Mouse (Mus musculus) bone marrow, adult 2 months (tissue): ENCODE results near the gene Srbd1. TPM values are rescaled to one million over a fixed set of nuclear protein-coding genes. Genes with fewer than 3 reads are reported as not detected.

Experiments
- H3K27ac ChIP-seq: fragments of 200-500 bp; 2 replicates; pipeline ENCODE4 v1.5.1; 2012; ENCODE audit warnings: low read depth, mild to moderate bottlenecking, control low read depth, inconsistent platforms, low read length; ENCODE audit not compliant: control insufficient read depth, poor library complexity, insufficient read depth
- H3K4me1 ChIP-seq: fragments of 200-500 bp; 2 replicates; pipeline ENCODE4 v1.6.1; 2011; ENCODE audit warnings: low read length; ENCODE audit not compliant: control insufficient read depth, insufficient read depth
- H3K4me3 ChIP-seq: fragments of 200-500 bp; replicated peaks from 2 replicates; pipeline ENCODE3; 2011; ENCODE audit warnings: mild to moderate bottlenecking, low read depth, low read length, control low read depth; ENCODE audit not compliant: control insufficient read depth
- CTCF ChIP-seq: fragments of 200-500 bp; IDR thresholded peaks from 2 replicates; pipeline ENCODE4 v1.5.1; 2011; ENCODE audit warnings: low read length, control low read depth; ENCODE audit not compliant: control insufficient read depth, insufficient read depth
- POLR2A ChIP-seq: fragments of 200-500 bp; IDR thresholded peaks from 2 replicates; pipeline ENCODE4 v1.6.1; 2011; ENCODE audit warnings: low read depth, mild to moderate bottlenecking, control low read depth, low read length, borderline replicate concordance; ENCODE audit not compliant: control insufficient read depth
- WGBS: fragments of 180-500 bp; shearing (Covaris S2); methylation state at CpG from one replicate; pipeline ENCODE4 v1.1.7; 2018; 5-methylcytosine and 5-hydroxymethylcytosine counted together
- polyA plus RNA-seq: library from polyadenylated mRNA; stranded (reverse); fragments of >200 nt; gene quantifications from 2 replicates; pipeline ENCODE4 v1.2.4, GENCODE M21; 2011; ENCODE audit warnings: low replicate concordance; ENCODE audit not compliant: missing spikeins, insufficient read depth, insufficient read length

Gene Srbd1
- polyA plus RNA-seq, 1 experiment: 11.7 TPM

DNA sequence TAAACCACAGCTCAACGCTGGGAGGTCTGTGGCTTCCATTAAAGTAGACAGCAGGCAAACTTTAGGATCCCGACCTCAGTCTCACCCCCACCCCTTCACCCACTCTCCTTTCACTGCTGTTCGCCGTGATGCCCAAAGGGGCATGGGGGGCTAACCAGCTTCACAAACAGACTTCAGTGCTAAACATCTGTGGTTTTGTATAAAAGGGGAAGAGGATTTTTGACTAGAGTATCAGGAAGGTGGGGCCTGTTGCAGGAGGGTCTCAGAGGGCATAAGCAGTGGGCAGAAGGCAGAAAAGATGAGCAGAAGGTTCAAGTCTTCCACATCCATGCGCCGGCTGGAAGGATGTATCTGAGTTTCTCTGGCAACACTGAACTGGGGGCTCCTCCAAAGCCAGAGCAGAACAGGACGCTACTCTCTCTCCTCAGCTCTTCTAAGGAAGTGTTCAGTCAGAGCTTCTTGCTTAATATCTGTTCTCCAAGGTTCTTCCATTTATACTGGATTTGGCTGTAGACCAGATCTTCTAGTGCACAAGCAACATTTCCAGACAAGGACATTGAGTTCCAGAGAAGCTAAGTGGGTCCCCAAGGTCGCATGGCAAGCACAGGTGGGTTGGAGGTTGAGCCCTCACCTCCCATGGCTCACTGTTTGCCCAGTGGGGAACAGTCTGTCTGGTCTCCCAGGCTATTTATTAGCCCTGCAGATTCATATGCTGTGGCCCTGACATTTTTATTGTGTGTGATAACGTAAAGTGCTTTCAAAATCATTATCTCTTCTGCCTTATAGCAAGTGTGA, 25.4 kb upstream of the Srbd1 start:
- 22% methylated on average over 9 of the region's 9 CpGs for WGBS
- Histone ChIP-seq H3K4me3 (peak overlapping the region; percentile 35), H3K27ac (no peak overlapping the region), H3K4me1 (peaks cover 2% of the 10 kb centered on the region)
- no peak for TF ChIP-seq CTCF
- TF ChIP-seq POLR2A: no peak

DNA sequence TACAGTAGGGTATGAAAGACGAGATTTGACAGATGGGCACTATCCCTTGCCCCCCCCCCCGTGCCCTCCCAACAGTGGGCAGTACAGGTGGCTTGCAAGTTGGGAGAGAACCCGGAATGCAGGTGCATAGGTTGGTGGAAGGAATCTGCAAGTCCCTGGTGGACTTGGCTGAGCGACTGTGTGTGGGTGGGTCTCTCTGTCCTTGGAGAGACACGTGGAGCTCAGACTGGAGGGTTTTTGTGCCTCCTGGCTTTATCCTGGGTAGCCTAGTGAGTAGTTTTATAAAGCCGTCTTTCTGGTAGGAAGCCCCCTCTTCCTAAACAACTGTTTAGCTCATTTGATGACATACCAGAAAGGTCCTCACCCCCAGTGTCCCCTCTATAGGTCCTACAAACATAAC, 24.1 kb upstream of the Srbd1 start:
- WGBS: 18% methylated on average over 6 of the region's 6 CpGs

DNA sequence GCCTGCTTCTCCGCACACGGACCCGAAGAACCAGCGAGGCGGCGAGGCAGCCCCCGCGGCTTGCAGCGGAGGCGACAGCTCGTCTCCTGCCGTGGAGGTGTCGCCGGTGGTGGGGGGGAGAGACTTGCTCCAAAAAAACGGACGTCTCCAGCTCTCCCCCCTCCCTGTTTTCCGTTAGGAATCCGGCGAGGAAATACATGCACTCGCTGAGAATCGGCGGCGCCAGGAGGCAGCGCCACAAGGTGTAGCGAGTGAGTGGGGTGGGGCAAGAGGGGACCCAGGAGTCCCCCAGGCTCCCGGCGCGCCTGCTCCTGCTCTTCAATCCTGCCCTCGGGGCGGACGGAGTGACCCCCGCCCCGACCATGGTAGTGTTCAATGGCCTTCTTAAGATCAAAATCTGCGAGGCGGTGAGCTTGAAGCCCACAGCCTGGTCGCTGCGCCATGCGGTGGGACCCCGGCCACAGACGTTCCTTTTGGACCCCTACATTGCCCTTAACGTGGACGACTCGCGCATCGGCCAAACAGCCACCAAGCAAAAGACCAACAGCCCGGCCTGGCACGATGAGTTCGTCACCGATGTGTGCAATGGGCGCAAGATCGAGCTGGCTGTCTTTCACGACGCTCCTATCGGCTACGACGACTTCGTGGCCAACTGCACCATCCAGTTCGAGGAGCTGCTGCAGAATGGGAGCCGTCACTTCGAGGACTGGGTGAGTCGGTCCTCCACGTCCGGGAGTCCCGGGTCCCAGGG, 23.4 kb upstream of the Srbd1 start:
- TF ChIP-seq CTCF (no peak), POLR2A (no peak)
- H3K4me1 ChIP-seq: peaks cover 2% of the 10 kb centered on the region
- H3K27ac ChIP-seq: no peak overlapping the region; the same call in 1 of the 2 replicates
- peak overlapping the region; percentile 82 for H3K4me3 ChIP-seq
- WGBS: under 1% methylated on average over 64 of the region's 64 CpGs

More for the DNA sequence above, 24.1 kb upstream of the Srbd1 start:
- no peak overlapping the region for H3K27ac ChIP-seq
- peak overlapping the region; percentile 82 for H3K4me3 ChIP-seq
- peaks cover 2% of the 10 kb centered on the region for H3K4me1 ChIP-seq
- TF ChIP-seq CTCF (no peak), POLR2A (no peak)

DNA sequence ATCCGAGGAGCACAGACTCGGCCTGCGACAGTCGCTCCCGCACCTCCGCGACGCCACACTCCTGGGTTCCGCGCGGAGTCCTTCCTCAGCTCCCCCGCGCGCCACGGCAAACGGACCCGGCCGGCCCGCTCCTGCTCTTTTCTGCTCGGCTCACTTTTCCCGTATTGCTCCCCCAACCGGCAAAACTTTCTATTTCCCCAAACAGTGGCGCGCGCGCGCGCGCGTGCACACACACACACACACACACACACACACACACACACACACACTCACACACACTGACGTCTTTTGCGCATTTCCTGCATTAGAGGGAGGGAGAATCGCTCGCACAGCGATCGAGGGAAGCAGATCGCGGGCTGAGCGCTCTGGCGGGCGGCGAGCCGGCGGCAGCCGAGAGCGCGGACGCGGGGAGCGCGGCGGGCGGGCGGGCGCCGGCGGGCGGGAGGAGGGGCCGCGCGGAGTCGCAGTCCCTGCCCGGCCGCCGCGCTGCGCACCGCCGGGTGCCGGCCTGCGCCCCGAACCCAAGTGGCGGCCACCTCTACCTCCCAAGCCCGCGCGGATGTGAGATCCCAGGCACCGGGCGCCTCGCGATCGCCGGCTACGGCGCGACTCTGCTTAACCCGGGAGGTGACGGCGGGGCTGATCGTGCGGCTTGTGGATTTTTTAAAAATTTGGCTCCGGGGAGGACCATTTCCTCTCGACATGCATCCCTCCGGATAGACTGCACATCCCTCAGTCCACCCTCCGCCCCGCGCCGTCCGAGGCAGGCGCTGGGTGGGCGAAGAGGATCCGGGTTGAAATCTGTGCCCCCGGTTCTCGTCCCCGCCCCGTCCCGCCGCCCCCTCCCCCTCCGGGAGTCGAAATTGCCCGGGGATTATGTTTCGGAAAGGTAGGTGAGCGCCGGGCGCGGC, 22.6 kb upstream of the Srbd1 start, which contains the start of gene Prkce:
Prkce (plus strand) TSS at position 466 of the 911 bp plus-strand sequence.
- Histone ChIP-seq H3K27ac (peak within 1 kb of the TSS; percentile 90), H3K4me3 (peak within 1 kb of the TSS; percentile 82), H3K4me1 (peaks cover 2% of the 10 kb centered on the region)
- TF ChIP-seq POLR2A: peak; percentile 70
- TF ChIP-seq CTCF: 0 out of 2 replicates have a peak, but pooled peaks have one; percentile 9
- WGBS: 1% methylated on average over 113 of the region's 115 CpGs

DNA sequence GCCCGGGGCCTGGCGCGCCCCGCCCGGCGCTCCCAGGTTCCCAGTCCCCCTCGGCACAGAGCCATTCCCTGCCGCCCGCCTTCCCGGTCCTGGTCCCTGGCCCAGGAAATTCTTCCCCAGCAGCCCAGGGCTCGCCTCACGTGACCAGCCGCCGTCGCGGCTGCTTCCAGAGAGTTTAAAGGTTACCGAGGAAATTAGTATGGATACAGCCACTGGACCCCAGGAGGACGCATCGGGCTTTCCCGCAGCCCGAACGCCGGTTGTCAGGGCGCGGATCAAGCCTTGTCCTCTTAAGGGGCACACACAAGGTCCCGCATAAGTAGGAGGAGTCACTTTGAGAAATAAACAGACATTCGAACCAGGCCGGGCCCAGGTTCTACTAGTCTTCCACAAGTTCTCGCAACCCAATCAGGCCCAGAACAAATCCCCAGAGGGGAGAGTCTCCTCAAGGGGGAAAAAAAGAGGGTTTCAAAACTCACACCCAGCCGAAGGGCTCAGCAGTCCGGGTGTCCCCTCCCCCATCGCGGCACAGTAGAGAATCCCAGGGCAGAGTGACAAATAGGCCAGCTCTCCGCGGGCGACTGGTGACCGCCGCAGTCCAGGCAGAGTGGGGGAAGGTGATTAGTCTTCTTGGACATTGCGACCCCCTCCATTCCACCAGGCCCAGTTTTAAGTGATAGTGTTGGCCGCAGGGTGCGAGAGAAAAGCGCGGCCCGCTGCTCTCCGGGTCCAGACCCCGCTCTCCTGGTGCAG, 21.8 kb upstream of the Srbd1 start:
- no peak for TF ChIP-seq CTCF
- no peak for TF ChIP-seq POLR2A
- under 1% methylated on average over 46 of the region's 46 CpGs for WGBS
- Histone ChIP-seq H3K27ac (peak overlapping the region; percentile 90), H3K4me3 (peak overlapping the region; percentile 82), H3K4me1 (peaks cover 2% of the 10 kb centered on the region)

DNA sequence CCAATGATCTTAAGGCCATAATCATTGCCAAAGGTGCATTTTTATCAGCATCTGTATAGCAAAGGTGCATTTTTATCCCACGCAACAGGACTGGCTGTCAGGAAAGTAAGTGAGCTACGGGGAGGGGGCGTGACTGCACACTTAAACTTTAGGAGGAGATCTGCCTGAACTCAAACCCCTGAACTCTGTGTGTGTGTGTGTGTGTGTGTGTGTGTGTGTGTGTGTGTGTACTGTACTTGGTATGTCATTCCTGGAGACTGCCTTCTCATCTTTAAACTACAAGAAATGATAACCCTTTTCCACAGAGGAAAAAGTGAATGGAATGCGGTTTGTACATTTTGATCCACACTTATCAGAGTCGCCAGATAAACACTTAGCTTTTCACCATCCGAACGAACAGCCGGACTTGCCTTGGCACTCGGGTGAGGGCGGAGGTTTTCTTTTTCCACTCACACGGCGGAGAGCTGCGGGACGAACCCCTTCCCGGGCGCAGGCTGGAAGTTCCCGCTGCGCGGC, 21.1 kb upstream of the Srbd1 start:
- Histone ChIP-seq H3K4me3 (peak overlapping the region; percentile 82), H3K27ac (peak overlapping the region; percentile 90; the same call in 1 of the 2 replicates), H3K4me1 (peaks cover 2% of the 10 kb centered on the region)
- TF ChIP-seq CTCF (no peak), POLR2A (no peak)
- 6% methylated on average over 19 of the region's 19 CpGs for WGBS

DNA sequence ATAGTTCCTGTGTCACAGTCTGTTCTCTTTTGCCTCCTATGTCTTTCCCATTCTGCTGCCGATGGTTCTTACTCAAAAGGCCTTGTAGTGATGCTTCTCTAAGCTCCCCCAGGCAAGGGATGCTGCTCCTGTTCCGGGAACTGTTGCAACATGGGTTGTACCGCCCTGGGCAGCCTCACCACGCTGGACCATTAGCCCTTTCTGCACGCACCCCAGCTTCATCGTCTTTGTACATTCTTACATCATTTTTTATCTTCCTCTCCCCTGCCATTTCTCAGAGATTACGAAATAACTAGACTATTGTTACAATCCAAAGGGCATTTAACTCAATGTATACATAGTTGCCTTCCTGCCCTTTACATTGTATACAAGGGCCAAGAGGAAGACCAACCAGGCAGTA, 19.4 kb upstream of the Srbd1 start:
- Histone ChIP-seq H3K27ac (no peak overlapping the region), H3K4me3 (no peak overlapping the region), H3K4me1 (no peaks in the 10 kb centered on the region; the same call in 1 of the 2 replicates)
- no peak for TF ChIP-seq POLR2A
- TF ChIP-seq CTCF: no peak
- WGBS: 34% methylated on average over 7 of the region's 7 CpGs
